18 mouse cellular contexts compared by ENCODE assay signal in genomic region chr17:62818337-62818736, GRCm38 (mm10).
DNase-seq lines count a peak whose midpoint lies in the region; ATAC-seq and TF ChIP-seq lines count a peak whose summit lies in the region.
"Had no signal": no experiment of that assay in that cellular context is flagged by ENCODE, and none has a peak within 500 bp of the region (broad histone marks: within the 10 kb centered on the region; RNA-seq: fewer than 3 reads in every experiment).

No protein-coding gene starts in this region.

- H3K27ac ChIP-seq in hindbrain, embryonic 12.5 days = no peak overlapping the region
- H3K27ac ChIP-seq in hindbrain, embryonic 11.5 days (ENCODE audit: low read depth, low read length) = no peak overlapping the region
- H3K27ac ChIP-seq in midbrain, postnatal 0 days (ENCODE audit: low read depth, low read length) = peak overlapping the region; percentile 2; the same call in 1 of the 2 replicates
- H3K27ac ChIP-seq: hindbrain, embryonic 15.5 days; left cerebral cortex, adult 2 months; liver, embryonic 14.5 days had no signal

- WGBS in hindbrain, embryonic 12.5 days = 45% methylated on average over 2 of the region's 2 CpGs
- 45% methylated on average over 2 of the region's 2 CpGs for WGBS in hindbrain, embryonic 11.5 days
- WGBS in midbrain, postnatal 0 days = 54% methylated on average over 2 of the region's 2 CpGs

- H3K4me2 ChIP-seq in hindbrain, embryonic 12.5 days (replicated peaks) = peak overlapping the region; percentile 15; the same call in 1 of the 2 replicates
- H3K4me2 ChIP-seq in hindbrain, embryonic 11.5 days (replicated peaks; ENCODE audit: low read depth, low read length) = no peak overlapping the region
- H3K4me2 ChIP-seq in midbrain, postnatal 0 days (ENCODE audit: low read depth, low read length, poor library complexity, severe bottlenecking) = peak overlapping the region; percentile 32; the same call in 1 of the 2 replicates

- H3K27me3 ChIP-seq in hindbrain, embryonic 12.5 days = no peaks in the 10 kb centered on the region
- H3K27me3 ChIP-seq in hindbrain, embryonic 11.5 days (ENCODE audit: control insufficient read depth, insufficient read depth, low read length) = no peaks in the 10 kb centered on the region
- no peaks in the 10 kb centered on the region for H3K27me3 ChIP-seq in midbrain, postnatal 0 days (ENCODE audit: insufficient read depth, low read length)
- H3K27me3 ChIP-seq: heart, embryonic 13.5 days; hindbrain, embryonic 15.5 days had no signal

- no peak overlapping the region for H3K4me3 ChIP-seq in hindbrain, embryonic 12.5 days
- no peak overlapping the region for H3K4me3 ChIP-seq in hindbrain, embryonic 11.5 days (ENCODE audit: low read depth, low read length)
- no peak overlapping the region for H3K4me3 ChIP-seq in midbrain, postnatal 0 days (ENCODE audit: low read depth, low read length)
- H3K4me3 ChIP-seq: erythroblast, embryonic 14.5 days; heart, embryonic 13.5 days; hindbrain, embryonic 15.5 days; left cerebral cortex, adult 2 months had no signal

- no peak for ATAC-seq in hindbrain, embryonic 12.5 days (ENCODE audit: low FRiP score)
- ATAC-seq in hindbrain, embryonic 11.5 days (ENCODE audit: low FRiP score) = no peak
- peak; percentile 51 for ATAC-seq in common myeloid progenitor, adult 5-6 weeks (replicated peaks; ENCODE audit: low read depth, poor library complexity, severe bottlenecking)
- ATAC-seq in hematopoietic stem cell, adult 5-6 weeks (replicated peaks in 1 of 2; ENCODE audit: insufficient read depth in 1 of 2, low FRiP score in 2 of 2, low TSS enrichment in 1 of 2, low read depth in 1 of 2, poor library complexity in 2 of 2, severe bottlenecking in 2 of 2) = peak; percentile 12 to 54; a peak in 3 of 4 replicates
- no peak for ATAC-seq in midbrain, postnatal 0 days (ENCODE audit: low FRiP score)

- H3K4me1 ChIP-seq in hindbrain, embryonic 12.5 days = peaks cover 37% of the 10 kb centered on the region
- no peaks in the 10 kb centered on the region for H3K4me1 ChIP-seq in hindbrain, embryonic 11.5 days (replicated peaks; ENCODE audit: control insufficient read depth, insufficient read depth, low read length)
- H3K4me1 ChIP-seq in midbrain, postnatal 0 days (ENCODE audit: insufficient read depth, low read length) = peaks cover 8% of the 10 kb centered on the region; the same call in 1 of the 2 replicates

- H3K9ac ChIP-seq in hindbrain, embryonic 12.5 days = 0 out of 2 replicates have a peak overlapping the region, but pooled peaks have one; percentile 9
- H3K9ac ChIP-seq in hindbrain, embryonic 11.5 days (ENCODE audit: low read depth, low read length) = no peak overlapping the region
- no peak overlapping the region for H3K9ac ChIP-seq in midbrain, postnatal 0 days (replicated peaks; ENCODE audit: low read length, poor library complexity, severe bottlenecking)
- H3K9ac ChIP-seq: hindbrain, embryonic 15.5 days; liver, embryonic 14.5 days had no signal

- TF ChIP-seq CTCF in midbrain, postnatal 0 days (IDR thresholded peaks at IDR 0.05) = no peak

- H3K9me3 ChIP-seq in hindbrain, embryonic 12.5 days (replicated peaks) = no peaks in the 10 kb centered on the region
- no peaks in the 10 kb centered on the region for H3K9me3 ChIP-seq in hindbrain, embryonic 11.5 days (ENCODE audit: control insufficient read depth, low read length)
- no peaks in the 10 kb centered on the region for H3K9me3 ChIP-seq in midbrain, postnatal 0 days (ENCODE audit: low read length)
- H3K9me3 ChIP-seq: heart, embryonic 13.5 days; hindbrain, embryonic 15.5 days had no signal

- no peak for DNase-seq in hindbrain, embryonic 11.5 days (ENCODE audit: low spot score)
- no peak for DNase-seq in midbrain, postnatal 0 days (ENCODE audit: low spot score)
- DNase-seq in layer of hippocampus, postnatal 36 days = no peak
- no peak for DNase-seq in layer of hippocampus, adult 18-20 months (ENCODE audit: low spot score in 2 of 2)
- DNase-seq in lung, postnatal 14 days = no peak
- DNase-seq: adrenal gland, postnatal 14 days; B cell, adult 2 months; gastrocnemius, postnatal 36 days; kidney, adult 8-10 months; lung, postnatal 36 days had no signal

- no peaks in the 10 kb centered on the region for H3K36me3 ChIP-seq in hindbrain, embryonic 12.5 days
- no peaks in the 10 kb centered on the region for H3K36me3 ChIP-seq in hindbrain, embryonic 11.5 days (ENCODE audit: control insufficient read depth, insufficient read depth, low read length)
- no peaks in the 10 kb centered on the region for H3K36me3 ChIP-seq in midbrain, postnatal 0 days (ENCODE audit: insufficient read depth, low read length)
- H3K36me3 ChIP-seq: heart, embryonic 13.5 days; hindbrain, embryonic 15.5 days had no signal

Comparison
In these comparisons a context has a peak if more than half of its experiments do, and no peak if none do; other contexts are left out.
1. ATAC-seq: peak in common myeloid progenitor, adult 5-6 weeks (single experiment) and hematopoietic stem cell, adult 5-6 weeks (2 of 2); none in hindbrain, embryonic 12.5 days (single experiment), hindbrain, embryonic 11.5 days (single experiment) and midbrain, postnatal 0 days (single experiment).